Mouse (Mus musculus) regulatory T cell (primary cell): ENCODE measurements around the gene Tmem63c.

Experiments
- in situ Hi-C: fragments of 300-600 bp; cut with MboI, MseI; formaldehyde crosslinking; loops from one replicate; pipeline ENCODE4 v1.15.1; 2025; ENCODE audit warnings: high pct_unique_total_duplicates

Gene Tmem63c

DNA sequence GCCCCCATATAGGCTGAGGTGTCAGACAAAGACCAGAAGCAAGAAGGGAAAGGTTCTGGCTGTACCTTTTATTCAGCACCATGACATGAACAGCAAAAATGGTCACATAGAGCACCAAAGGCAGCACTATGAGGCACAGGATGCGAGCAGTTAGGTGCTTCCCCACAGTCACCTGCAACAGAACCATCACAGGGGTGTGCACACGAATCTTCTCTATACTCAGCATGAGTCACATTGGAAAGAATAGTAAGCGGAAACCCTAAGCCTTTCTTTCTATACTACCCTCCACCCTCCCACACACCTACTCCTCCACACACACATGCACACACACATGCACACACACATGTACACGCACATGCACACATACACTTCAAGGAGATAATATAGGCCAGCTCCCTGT lies 109.1 kb downstream of the Tmem63c start:
- in situ Hi-C loops = no loop called here

- in situ Hi-C loops = no loop called here
Measured at GRCm38 (mm10) chr12:87131181-87131580, 110.0 kb downstream of the Tmem63c start.

DNA sequence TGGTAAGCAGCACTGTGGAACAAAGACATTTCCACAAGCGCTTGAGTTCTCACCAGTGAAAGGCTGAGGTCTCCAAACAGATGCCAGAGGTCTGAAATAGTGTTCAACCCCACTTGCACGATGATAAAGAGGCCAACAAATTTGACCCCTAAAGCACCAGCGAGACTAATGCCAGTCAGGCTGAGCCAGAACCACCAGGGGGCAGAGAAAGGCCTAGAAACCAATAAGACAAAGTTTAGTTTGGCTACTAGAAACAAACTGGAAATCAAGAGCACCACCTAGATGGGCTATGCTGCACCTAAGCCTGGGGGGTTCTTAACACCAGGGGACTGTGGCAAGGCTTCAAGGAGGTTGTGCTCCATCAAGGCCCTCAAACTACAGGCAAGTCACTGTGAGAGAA lies 110.5 kb downstream of the Tmem63c start:
- in situ Hi-C loops = no loop called here

GRCm38 (mm10) chr12:87132210-87132609 lies 111.1 kb downstream of the Tmem63c start:
- in situ Hi-C loops = no loop called here

DNA sequence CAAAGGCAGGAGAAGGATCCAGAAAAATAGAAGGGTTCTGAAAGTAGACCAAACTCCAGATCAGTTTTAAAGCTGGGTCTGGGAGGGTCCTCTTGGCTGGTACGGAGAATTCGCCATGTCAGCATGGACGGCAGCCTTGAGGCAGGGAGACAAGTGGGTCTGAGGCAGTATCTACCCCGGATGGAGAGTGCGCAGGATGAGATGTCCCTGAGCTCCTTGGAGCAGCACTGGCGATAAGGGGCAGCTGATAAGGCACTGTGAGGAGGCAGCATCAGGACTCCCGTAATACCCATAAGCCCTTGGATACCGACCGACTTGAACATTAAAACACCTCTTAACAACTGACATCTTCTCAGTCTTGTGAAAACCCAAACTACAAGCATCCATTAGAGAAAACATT lies 111.6 kb downstream of the Tmem63c start:
- in situ Hi-C loops = no loop called here

GRCm38 (mm10) chr12:87137439-87138341 lies 116.5 kb downstream of the Tmem63c start:
- in situ Hi-C loops = no loop called here

- in situ Hi-C loops = no loop called here
Measured at GRCm38 (mm10) chr12:87138342-87138701, 117.2 kb downstream of the Tmem63c start.

- in situ Hi-C loops = no loop called here
Measured at GRCm38 (mm10) chr12:87138768-87139167, 117.6 kb downstream of the Tmem63c start.
